Mouse (Mus musculus): Measurements from ENCODE around the gene Pmf1.

- TF ChIP-seq CTCF (IDR thresholded peaks at IDR 0.05; ENCODE audit: borderline replicate concordance, extremely low read depth, insufficient read depth, insufficient read length) (no peak), POLR2A (IDR thresholded peaks at IDR 0.05; ENCODE audit: borderline replicate concordance, extremely low read depth, insufficient read depth, insufficient read length, poor library complexity, severe bottlenecking) (no peak)
Measured at GRCm38 (mm10) chr3:88408953-88409352, 1.2 kb downstream of the Pmf1 start.
